ENCODE assay signal across 8 mouse cellular contexts in the genomic region with DNA sequence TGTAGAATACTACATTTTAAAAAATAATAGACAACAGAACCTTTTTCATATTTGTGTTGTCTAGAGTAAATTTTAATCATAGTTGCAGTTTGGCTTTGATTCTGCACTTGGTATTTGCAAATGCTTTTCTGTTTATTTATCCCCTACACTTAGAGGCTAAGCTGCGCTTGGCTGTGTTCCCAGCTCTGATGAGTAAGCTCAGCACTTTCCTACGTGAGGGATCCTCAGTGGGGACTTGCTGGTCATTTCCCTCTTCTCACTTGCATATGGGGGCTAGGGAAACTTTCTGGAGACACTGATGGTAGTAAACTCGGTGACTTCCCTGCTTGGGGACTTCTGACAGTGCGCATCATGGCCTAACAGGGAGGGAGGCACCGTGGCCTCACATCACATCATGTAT. TPM values are rescaled to one million over a fixed set of nuclear protein-coding genes. Genes with fewer than 3 reads are reported as not detected.
DNase-seq lines count a peak whose midpoint lies in the region; ATAC-seq lines count a peak whose summit lies in the region.

No protein-coding gene starts in this region.

- intact Hi-C loops in heart, postnatal 10 days (cut with DNase I), result no loop called here

- no peak for DNase-seq in frontal cortex, postnatal 25 days (ENCODE audit: low spot score in 2 of 2)
- peak; percentile 58 for DNase-seq in testis, postnatal 10 days (ENCODE audit: low spot score)
- no peak for DNase-seq in testis, postnatal 14 days (ENCODE audit: low spot score)
- peak; percentile 67 to 72 for DNase-seq in heart, postnatal 10 days
- DNase-seq in lung, postnatal 25 days (ENCODE audit: low spot score), result peak; percentile 72
- no peak for DNase-seq in thymus, postnatal 4 days
- DNase-seq in embryo, embryonic 11 days, result no peak

- ATAC-seq in frontal cortex, adult (ENCODE audit: low TSS enrichment), result peak; percentile 88

RNA-seq across cellular contexts. Expression of gene Sh3rf1, which starts 41.7 kb away (rescaled TPM):
- total RNA-seq in heart, postnatal 10 days (2021), result 1 to 10 TPM; 9.4 to 9.8 TPM

Comparison
In these comparisons a context has a peak if more than half of its experiments do, and no peak if none do; other contexts are left out.
1. DNase-seq: peak in testis, postnatal 10 days (single experiment), heart, postnatal 10 days (2 of 2) and lung, postnatal 25 days (single experiment); none in frontal cortex, postnatal 25 days (0 of 2), testis, postnatal 14 days (single experiment), thymus, postnatal 4 days (single experiment) and embryo, embryonic 11 days (single experiment).